Mouse (Mus musculus) megakaryocyte, adult 5-6 weeks (primary cell): ENCODE results near the gene Htr1f. TPM values are rescaled to one million over a fixed set of nuclear protein-coding genes. Genes with fewer than 3 reads are reported as not detected.
"Not testable (repeated sequence)": the region's sequence is repeated elsewhere in the genome, so short reads cannot be mapped to it uniquely, and the experiment has no call there.

Experiments
- ATAC-seq: 2 replicates; pipeline ENCODE4 v1.8.0; 2016; ENCODE audit warnings: mild to moderate bottlenecking, inconsistent platforms; ENCODE audit not compliant: poor library complexity, severe bottlenecking
- total RNA-seq, 2 experiments: library from RNA; stranded (forward) in 1 of 2; stranded (reverse) in 1 of 2; fragments of 153-499, 151-499 nt in 1 of 2; fragments of 221-1000, 200-1000 nt in 1 of 2; gene quantifications; 2 replicates each; pipeline versions ENCODE4 v1.2.3 to v1.2.4; 2015 to 2017

Htr1f gene
- total RNA-seq (2015) (not detected in 2 replicates), total RNA-seq (2017) (not detected in 2 replicates)

DNA sequence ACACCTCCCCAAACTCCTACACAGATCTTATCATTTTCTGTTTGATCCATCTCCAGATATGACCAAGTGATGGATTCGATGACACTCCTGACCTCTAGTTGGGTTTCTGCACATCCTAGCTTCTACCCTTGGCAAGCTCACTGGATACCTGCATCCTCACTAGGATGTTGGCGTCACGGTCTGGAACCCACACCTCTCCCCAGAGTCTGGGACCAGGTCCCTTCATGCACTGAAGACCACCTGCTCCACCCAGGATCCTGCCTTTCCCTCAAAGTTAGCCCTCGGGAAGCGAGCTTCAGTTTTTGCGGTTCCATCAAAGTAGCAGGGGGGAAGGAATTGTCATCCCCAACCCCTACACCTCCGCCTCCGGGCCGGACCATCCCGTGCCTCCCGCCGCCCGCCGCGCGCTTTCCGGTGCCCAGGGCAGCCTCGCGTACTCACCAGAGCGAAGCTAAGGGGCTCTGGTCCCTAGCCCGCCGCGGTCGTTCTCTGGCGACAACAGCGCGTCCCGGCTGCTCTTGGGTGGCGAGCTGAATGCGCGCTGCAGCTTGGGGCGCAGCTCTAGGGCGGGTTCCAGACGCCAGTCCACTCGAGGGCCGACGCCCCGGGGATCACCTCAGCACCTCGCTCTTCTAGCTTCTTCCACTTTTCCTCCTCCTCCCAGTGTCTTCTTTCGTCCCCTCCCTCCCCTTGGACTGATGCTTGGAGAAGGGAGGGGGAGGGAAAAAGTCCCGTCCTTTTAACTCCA lies at the start of gene Htr1f:
Gene Htr1f, minus strand, starts transcription at position 671 of the 748 bp plus-strand sequence.
- peak; percentile 25; the same call in 1 of the 2 replicates for ATAC-seq

DNA sequence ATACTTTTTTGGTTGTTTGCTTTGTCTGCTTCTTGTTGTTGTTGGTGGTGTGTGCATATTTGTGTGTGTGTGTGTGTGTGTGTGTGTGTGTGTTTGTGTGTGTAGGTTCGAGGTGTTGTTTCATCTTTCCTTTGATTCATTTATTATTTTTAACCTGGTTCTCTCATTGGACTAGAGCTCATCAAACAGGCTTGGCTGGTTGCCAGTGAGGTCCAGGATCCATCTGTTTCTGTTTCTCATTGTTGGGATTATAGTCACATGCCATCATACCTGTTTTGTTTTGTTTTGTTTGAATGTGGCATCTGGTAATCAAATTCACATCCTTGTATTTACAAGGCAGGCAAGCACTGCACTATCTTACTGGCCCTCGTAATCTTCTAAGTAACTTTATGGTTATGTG lies 34.1 kb upstream of the Htr1f start:
- no peak for ATAC-seq

DNA sequence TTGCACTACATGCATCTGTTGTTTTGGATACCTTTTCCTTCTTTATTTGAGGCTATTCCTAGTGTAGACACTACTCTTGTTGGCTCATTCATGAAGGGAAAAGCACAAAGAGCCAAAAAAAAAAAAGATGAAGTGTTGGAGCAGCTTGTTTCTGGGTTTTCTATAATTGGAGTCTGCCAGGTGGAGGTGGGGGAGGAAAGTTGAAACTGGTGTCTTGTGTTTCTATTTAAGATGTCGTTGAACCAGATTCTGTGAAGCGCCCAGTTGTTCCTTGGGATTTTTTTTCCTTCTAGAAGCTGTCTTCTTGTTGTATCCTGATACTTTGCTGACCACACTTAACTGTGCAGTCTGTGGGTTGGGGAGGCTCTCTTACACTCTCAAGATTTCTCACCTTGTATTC lies 23.7 kb upstream of the Htr1f start:
- no peak for ATAC-seq

GRCm38 (mm10) chr16:65127846-65128245 lies 22.2 kb upstream of the Htr1f start:
- ATAC-seq = peak; percentile 99

GRCm38 (mm10) chr16:65112221-65112620 lies 6.6 kb upstream of the Htr1f start:
- no peak for ATAC-seq

- ATAC-seq = no peak
Observed at GRCm38 (mm10) chr16:65093552-65093951, 12.1 kb downstream of the Htr1f start.

DNA sequence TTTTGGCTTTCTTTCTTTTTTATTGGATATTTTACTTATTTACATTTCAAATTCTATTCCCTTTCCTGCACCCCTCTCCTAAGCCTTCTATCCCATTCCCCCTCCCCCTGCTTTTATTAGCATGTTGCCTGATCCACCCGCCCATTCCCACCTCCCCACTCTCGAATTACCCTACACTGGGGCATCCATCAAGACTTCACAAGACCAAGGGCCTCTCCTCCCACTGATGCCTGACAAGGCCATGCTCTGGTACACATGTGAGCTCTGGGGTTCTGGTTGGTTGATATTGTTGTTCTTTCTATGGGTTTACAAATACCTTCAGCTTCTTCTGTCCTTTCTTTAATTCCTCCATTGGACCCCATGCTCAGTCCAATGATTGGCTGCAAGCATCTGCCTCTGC lies 22.2 kb downstream of the Htr1f start:
- ATAC-seq = no peak

DNA sequence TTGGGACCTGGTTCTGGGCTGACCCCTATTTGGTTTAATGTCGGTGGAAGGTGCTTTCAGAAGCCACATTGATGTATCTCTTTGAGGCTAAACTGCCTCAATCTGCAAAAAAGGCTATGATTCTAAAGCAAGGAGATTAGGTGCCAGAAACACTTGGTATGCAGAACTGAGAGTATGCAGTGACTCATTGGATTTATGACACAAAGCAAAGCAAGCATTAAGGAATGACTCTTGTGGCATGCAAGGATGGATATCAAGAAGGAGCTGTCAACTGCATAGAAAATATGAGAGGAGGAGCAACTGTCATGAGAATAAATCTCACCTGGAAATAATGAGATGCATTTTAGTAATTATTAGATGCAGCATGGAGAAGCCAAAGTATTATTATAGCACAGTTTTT lies 35.8 kb downstream of the Htr1f start:
- ATAC-seq = no peak

DNA sequence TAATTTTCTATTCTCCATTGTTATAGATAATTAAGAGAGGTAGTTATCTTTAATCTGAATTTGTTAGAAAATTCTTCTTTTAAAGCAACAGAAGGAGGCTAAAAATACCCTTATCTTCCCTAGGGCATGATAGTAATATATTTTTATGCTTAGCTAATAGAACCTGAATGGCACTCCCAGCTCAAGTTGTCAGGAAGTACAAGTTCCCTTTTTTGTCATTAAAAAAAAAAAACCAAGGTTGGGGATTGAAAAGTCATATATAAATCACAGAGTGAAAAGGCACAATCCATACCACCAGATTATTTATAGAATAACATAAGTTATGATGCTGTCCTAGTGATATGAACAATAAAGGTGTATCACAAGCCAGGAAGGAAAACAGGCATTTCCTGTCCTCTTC lies 39.4 kb downstream of the Htr1f start:
- ATAC-seq = no peak

GRCm38 (mm10) chr16:65037660-65038425 lies 67.8 kb downstream of the Htr1f start:
- ATAC-seq = not testable (repeated sequence)

DNA sequence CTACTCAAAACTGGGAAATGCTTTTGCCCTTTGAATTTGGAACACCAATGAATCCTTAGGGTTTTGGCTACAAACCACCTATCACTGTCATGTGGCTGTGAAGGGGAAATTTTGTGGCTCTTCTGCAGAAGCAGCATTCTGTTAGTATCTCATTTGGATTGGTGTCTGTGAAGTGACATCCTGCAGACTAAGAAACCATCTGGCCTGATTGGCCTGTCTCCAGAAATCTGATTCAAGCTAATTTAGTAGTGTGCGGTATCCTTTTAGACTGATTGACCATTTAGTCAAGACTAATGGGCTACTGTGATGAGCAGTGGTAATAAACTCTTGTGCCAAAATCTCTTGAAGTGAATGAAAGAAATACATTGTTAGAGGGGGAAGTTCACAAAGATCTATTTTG lies 76.0 kb downstream of the Htr1f start:
- no peak for ATAC-seq

DNA sequence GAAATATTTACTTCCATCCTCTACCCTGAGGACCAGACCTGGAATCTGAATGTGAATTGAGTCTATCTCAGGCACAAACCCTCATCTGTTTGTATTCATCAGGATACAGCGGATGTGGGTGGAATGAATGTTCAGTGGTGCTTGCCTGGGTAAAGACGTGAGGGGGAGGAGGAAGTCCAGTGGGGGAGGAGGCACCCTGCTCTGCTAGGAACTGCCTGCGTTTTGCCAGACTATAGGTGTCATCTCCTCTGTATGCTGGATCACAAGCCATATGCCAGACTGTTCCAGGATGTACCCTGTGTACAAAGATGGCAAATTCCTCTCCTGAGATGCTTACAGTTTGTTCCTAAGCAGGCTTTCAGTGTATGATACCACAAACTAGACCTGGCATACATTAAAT lies 83.3 kb downstream of the Htr1f start:
- ATAC-seq = no peak

GRCm38 (mm10) chr16:65018710-65019109 lies 86.9 kb downstream of the Htr1f start:
- no peak for ATAC-seq

DNA sequence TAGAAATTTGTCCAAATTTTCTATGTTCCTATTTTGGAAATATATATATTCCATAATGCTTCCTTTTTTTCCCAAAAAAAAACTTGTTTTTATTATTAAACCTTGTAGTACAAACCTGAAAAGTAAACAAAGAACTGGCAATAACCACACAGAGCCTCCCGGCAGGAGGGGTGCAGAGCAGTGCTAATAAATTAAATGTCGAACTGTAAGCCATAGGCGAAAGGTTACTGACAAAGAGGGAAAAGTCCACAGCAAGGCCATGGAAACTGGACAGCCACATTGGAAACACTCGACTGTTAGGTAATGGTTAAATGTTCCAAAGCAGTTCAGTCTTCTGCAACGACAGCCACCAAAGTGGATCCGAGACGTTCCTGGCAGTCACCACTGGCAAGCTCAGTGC lies 87.5 kb downstream of the Htr1f start:
- no peak for ATAC-seq

DNA sequence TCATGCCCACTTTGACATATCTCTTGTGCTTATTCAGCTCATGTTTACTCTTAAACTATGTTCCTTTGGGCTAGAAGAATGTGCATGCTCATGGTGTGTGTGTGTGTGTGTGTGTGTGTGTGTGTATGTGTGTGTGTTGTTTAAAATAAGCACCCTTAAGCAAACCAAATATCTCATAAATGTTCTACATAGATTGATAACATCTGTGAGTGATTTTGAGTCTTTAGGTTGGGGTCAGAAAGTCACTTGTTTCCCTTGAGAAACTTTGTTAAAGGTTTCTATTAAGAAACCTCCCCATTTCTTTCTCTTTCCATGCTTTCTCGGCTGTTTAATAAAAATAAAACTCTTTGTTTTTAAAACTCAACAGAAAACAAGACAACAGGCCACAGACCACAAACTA lies 88.1 kb downstream of the Htr1f start:
- ATAC-seq = no peak

DNA sequence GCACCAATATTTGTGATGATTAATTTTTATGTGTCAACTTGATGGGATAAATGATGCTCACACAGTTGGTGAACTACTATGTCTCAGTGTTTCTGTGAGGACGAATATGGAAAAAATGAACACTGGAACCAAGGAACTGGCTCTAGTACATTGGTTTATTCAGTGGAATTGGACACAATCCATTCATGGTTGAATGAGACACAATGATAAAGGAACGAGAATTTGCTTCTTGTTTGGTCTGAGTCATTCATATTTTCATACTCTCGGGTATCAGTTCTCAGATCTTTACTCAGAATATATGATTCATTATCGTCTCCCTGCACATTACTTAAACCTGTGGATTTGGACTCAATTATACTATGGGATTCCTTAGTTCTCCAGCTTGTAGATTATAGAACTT lies 90.4 kb downstream of the Htr1f start:
- ATAC-seq = no peak

DNA sequence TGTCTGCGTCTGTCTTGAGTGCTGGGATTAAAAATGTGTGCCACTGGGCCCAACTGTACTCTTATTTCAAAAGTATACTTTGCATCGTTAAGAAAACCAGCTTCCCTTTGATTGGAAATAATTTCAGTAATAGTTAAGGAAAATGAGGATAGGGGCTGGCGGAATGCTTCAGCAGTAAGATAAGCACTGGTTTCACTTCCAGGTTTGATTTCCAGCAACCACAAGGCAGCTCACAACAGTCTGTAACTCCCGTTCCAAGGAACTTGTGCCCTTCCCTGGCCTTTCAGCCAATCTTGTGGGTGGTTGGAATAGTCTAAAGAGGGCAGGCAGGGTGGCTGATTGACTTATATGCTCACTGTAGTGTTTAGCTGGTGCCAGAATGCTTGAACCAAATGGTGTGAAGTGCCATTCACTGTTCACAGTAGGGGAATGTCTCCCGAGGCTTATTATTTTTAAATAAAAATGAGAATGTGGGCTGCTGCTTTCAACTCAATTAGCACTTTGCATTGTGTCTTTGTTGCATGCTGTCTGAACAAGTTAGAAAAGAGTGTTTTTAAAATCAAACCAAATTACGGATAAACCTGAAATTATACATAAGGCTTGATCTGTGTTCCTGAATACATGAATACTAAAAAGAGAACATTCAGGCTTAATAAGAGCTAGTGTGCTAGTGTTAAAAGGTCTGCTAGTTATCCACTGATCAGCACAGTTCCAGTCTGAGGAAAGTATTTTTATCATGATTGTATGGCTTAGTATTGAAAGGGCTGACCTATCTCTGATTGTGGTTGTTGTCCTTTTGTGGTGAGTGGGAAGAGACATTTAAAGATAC lies 103.4 kb downstream of the Htr1f start:
- ATAC-seq = peak; percentile 68

- no peak for ATAC-seq
Observed at GRCm38 (mm10) chr16:64989279-64989800, 116.3 kb downstream of the Htr1f start.

- peak; percentile 51 for ATAC-seq
Observed at GRCm38 (mm10) chr16:64987564-64987963, 118.1 kb downstream of the Htr1f start.

- ATAC-seq = no peak
Observed at GRCm38 (mm10) chr16:64987049-64987448, 118.6 kb downstream of the Htr1f start.

DNA sequence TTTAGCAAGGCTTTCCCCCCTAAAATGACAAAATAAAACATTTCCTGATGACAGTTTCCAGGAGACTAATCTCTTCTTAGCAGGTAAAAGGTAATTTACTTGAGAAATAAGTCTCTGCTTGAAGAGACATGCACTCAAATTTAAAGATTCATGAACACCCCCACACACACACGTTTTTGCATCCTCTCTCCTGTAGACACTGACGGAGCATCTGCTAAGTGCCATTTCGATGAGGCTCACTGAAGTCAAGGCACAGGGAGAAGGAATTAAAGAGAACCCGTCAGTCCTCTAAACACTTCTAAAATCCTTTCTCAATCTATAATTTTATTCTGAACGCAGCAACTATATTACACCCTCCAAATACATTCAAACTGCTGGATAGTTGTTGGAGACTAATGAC lies 131.0 kb downstream of the Htr1f start:
- ATAC-seq = no peak
